Mouse (Mus musculus): ENCODE data around the gene Olfr1220.

- TF ChIP-seq CTCF (conservative IDR thresholded peaks at IDR 0.05 in 1 of 2, IDR thresholded peaks at IDR 0.05 in 1 of 2; ENCODE audit: low read depth in 2 of 2, low read length in 2 of 2) = no peak
- no peak for TF ChIP-seq CHD2 (IDR thresholded peaks at IDR 0.05; ENCODE audit: low read length)
- TF ChIP-seq ZKSCAN1 (IDR thresholded peaks at IDR 0.05; ENCODE audit: borderline replicate concordance, low read depth, low read length) = no peak
- TF ChIP-seq MEF2A (IDR thresholded peaks at IDR 0.05; ENCODE audit: borderline replicate concordance, low read depth, low read length) = no peak
- TF ChIP-seq EP300 (IDR thresholded peaks at IDR 0.05; ENCODE audit: low read length) = no peak
- no peak for TF ChIP-seq MYC (IDR thresholded peaks at IDR 0.05; ENCODE audit: low read depth, low read length)
- TF ChIP-seq POLR2AphosphoS2 (IDR thresholded peaks at IDR 0.05; ENCODE audit: low read depth, low read length) = no peak
- TF ChIP-seq TBP (conservative IDR thresholded peaks at IDR 0.05; ENCODE audit: low read depth, low read length) = no peak
- TF ChIP-seq USF1 (IDR thresholded peaks at IDR 0.05; ENCODE audit: low read depth, low read length) = no peak
- TF ChIP-seq IRF4 (IDR thresholded peaks at IDR 0.05; ENCODE audit: low read depth, low read length) = no peak
- no peak for TF ChIP-seq USF2 (conservative IDR thresholded peaks at IDR 0.05; ENCODE audit: low read depth, low read length)
- TF ChIP-seq ETS1 (conservative IDR thresholded peaks at IDR 0.05; ENCODE audit: low read depth, low read length) = no peak
- no peak for TF ChIP-seq RCOR1 (conservative IDR thresholded peaks at IDR 0.05; ENCODE audit: low read depth, low read length)
Observed at GRCm38 (mm10) chr2:89081487-89081886, 25.1 kb downstream of the Olfr1220 start.
